Mouse (Mus musculus) macrophage (primary cell): ENCODE measurements around the gene Serpinb7. TPM values are rescaled to one million over a fixed set of nuclear protein-coding genes. Genes with fewer than 3 reads are reported as not detected.
A peak's percentile ranks its signal among the peaks of the same experiment; 100 is the strongest.

Experiments
- H3K27ac ChIP-seq: fragments of 350-480 bp; formaldehyde crosslinking; 2 replicates; pipeline ENCODE4 v1.9.0; 2021
- H3K36me3 ChIP-seq: fragments of 350-480 bp; formaldehyde crosslinking; 2 replicates; pipeline ENCODE4 v1.9.0; 2021; ENCODE audit errors: inconsistent target
- H3K4me3 ChIP-seq: fragments of 350-480 bp; formaldehyde crosslinking; 2 replicates; pipeline ENCODE4 v1.9.0; 2021; ENCODE audit errors: inconsistent target
- H3K79me2 ChIP-seq: fragments of 350-480 bp; formaldehyde crosslinking; 2 replicates; pipeline ENCODE4 v1.9.0; 2021; ENCODE audit errors: inconsistent target
- WGBS: methylation state at CpG from one replicate; pipeline ENCODE4 v1.1.7; 2026; ENCODE audit warnings: inconsistent platforms; ENCODE audit not compliant: missing documents; 5-methylcytosine and 5-hydroxymethylcytosine counted together
- polyA plus RNA-seq: library from polyadenylated mRNA; stranded (reverse); fragments of 250-400 nt; gene quantifications from 3 replicates; pipeline ENCODE4 v1.2.4, GENCODE M21; 2018; ENCODE audit warnings: inconsistent platforms

Serpinb7 gene
- polyA plus RNA-seq, 1 experiment from 2014 or later: not detected

DNA sequence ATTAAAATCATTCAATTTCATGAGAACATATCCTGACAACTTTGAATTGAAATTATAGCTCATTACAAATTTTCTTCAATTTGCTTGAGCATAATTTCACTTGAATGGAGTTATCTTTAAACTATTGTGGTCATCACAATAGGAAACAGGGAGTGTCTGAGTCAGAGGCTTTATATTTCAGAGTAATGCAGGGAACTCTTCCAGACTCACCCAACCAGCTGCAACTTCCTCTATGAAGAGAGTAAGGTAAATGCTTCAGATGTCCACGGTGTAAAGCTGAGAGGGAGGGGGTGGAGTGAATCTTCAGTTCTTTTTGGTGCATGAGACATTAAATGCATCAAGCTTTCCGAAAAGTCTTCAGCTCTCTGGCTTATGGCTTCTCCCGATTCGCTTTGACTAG lies 23.0 kb downstream of the Serpinb7 start:
- Histone ChIP-seq H3K36me3 (no peaks in the 10 kb centered on the region), H3K79me2 (no peaks in the 10 kb centered on the region), H3K27ac (no peak overlapping the region), H3K4me3 (no peak overlapping the region)
- WGBS: 75% methylated on average over 4 of the region's 4 CpGs

- H3K79me2 ChIP-seq: no peaks in the 10 kb centered on the region
- H3K4me3 ChIP-seq: no peak overlapping the region
- H3K36me3 ChIP-seq: no peaks in the 10 kb centered on the region
- H3K27ac ChIP-seq: no peak overlapping the region
These were observed 31.8 kb downstream of the Serpinb7 start for GRCm38 (mm10) chr1:107431253-107431652.

GRCm38 (mm10) chr1:107435528-107435927 lies 36.1 kb downstream of the Serpinb7 start:
- Histone ChIP-seq H3K27ac (no peak overlapping the region), H3K79me2 (no peaks in the 10 kb centered on the region), H3K4me3 (no peak overlapping the region), H3K36me3 (no peaks in the 10 kb centered on the region)
- 76% methylated on average over 2 of the region's 2 CpGs for WGBS

DNA sequence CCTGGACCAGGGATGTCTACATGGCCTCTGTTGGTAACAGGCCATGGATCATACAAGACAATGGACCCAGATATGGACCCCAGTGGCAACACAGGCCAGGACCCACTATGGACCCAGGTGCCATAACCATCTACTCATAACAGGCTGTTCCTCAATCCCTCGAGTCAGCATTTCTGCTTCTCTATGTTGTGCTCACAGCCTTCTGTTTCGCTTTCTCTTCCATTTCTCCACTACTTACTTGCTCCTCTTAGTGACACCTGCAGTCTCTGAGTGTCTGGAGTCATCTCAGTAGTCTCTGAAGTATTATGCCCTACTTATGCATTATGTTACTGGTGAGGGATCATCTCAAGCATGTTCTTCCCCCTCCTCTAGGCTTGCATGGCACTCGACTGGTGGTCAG lies 40.0 kb downstream of the Serpinb7 start:
- Histone ChIP-seq H3K36me3 (no peaks in the 10 kb centered on the region), H3K79me2 (no peaks in the 10 kb centered on the region), H3K4me3 (no peak overlapping the region), H3K27ac (no peak overlapping the region)
- WGBS: 87% methylated on average over 3 of the region's 3 CpGs

DNA sequence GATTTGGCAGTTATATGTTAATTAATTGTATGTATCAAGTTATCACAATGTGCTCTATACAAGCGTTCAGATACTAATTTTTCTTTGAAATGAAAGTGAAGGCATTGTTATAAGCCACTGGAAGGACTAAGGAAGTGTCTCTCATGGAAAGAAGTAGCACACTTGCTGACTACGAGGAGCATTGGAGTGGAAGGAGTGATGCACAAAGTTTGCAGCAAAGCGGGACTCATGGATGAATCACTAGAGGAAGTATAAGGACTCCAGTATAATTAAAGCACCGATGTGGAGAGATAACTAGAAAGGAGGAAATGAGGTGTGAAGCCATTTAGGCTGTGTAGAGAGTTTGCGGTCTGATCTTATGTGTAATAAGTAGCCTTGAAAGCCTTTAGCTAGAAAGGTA lies 45.9 kb downstream of the Serpinb7 start:
- H3K4me3 ChIP-seq: no peak overlapping the region
- no peaks in the 10 kb centered on the region for H3K36me3 ChIP-seq
- no peaks in the 10 kb centered on the region for H3K79me2 ChIP-seq
- no peak overlapping the region for H3K27ac ChIP-seq
- WGBS: 67% methylated on average over 5 of the region's 5 CpGs

GRCm38 (mm10) chr1:107447228-107447931 lies 47.9 kb downstream of the Serpinb7 start:
- 17% methylated on average over 3 of the region's 3 CpGs for WGBS
- H3K27ac ChIP-seq: no peak overlapping the region
- no peaks in the 10 kb centered on the region for H3K36me3 ChIP-seq
- no peak overlapping the region for H3K4me3 ChIP-seq
- no peaks in the 10 kb centered on the region for H3K79me2 ChIP-seq

DNA sequence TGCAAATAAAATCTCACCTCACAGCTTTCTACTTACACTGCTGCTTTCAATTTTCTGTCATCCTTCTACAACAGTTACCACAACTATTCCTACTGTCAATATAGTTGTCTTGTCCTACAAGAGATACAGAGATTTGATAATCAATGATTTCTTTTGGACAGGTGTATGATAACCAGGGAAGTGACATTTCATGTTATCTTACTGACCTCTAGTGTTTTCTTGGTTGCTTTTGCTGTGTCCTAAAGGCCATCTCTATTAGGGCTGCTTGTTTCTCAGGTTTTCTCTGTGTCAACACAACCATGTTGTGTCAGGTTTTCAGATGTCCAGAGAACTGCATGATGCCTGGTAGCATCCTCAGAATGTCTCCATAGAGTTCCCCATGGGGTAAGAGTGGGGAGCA lies 80.5 kb downstream of the Serpinb7 start:
- no peaks in the 10 kb centered on the region for H3K36me3 ChIP-seq
- no peaks in the 10 kb centered on the region for H3K79me2 ChIP-seq
- no peak overlapping the region for H3K27ac ChIP-seq
- no peak overlapping the region for H3K4me3 ChIP-seq

DNA sequence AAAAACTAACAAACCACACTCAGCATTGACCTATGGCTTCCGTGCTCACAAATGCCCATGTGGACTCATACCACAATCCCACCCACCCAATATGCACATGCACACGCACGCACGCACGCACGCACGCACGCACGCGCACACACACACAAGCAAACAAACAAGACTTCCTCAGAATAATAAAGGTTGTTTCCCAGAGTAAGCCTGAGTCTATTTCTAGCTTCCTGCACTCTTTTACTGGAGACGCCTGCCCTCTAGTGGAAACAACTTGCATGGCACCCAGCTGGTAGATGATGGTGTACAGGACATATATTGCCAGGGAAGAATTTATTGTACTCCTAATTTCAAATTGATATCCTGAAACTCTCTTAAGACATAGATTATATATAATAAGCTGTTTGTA lies 82.0 kb downstream of the Serpinb7 start:
- Histone ChIP-seq H3K27ac (no peak overlapping the region), H3K79me2 (no peaks in the 10 kb centered on the region), H3K4me3 (no peak overlapping the region), H3K36me3 (no peaks in the 10 kb centered on the region)
- WGBS: 13% methylated on average over 11 of the region's 11 CpGs

DNA sequence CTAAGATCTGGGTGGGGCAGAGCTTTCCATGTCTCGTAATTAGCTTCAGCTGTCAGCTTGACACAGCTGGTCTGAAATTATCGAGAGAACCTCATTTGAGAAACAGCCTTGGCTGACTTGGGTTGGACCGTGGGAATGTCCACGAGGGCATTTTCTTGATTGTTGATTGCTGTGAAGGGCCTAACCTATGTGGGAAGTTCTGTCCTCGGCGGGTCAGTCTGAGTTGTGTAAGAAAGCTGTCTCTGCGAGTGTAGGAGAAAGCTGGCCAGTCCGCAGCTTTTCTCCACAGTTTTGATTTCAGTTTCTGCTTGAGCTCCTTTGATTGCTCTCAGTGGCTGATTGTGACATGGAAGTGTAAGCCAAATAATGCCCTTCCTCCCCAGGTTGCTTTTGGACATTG lies 90.1 kb downstream of the Serpinb7 start:
- 65% methylated on average over 8 of the region's 8 CpGs for whole genome bisulfite sequencing
- Histone ChIP-seq H3K36me3 (no peaks in the 10 kb centered on the region), H3K79me2 (no peaks in the 10 kb centered on the region), H3K27ac (no peak overlapping the region), H3K4me3 (no peak overlapping the region)

GRCm38 (mm10) chr1:107496789-107497188 lies 97.3 kb downstream of the Serpinb7 start:
- H3K4me3 ChIP-seq: no peak overlapping the region
- WGBS: 0% methylated on average over 2 of the region's 2 CpGs
- no peaks in the 10 kb centered on the region for H3K79me2 ChIP-seq
- H3K36me3 ChIP-seq: no peaks in the 10 kb centered on the region
- peak overlapping the region; percentile 79 for H3K27ac ChIP-seq

- Histone ChIP-seq H3K36me3 (no peaks in the 10 kb centered on the region), H3K27ac (peak overlapping the region; percentile 34; the same call in 1 of the 2 replicates), H3K79me2 (no peaks in the 10 kb centered on the region), H3K4me3 (no peak overlapping the region)
These were observed 102.6 kb downstream of the Serpinb7 start for GRCm38 (mm10) chr1:107502025-107502424.

Other genes starting within 250 kb of the Serpinb7 start
- gene Serpinb3b, start 121.3 kb upstream of the Serpinb7 start, polyA plus RNA-seq: not detected in 3 replicates
- gene Serpinb3c, start 121.3 kb upstream of the Serpinb7 start, polyA plus RNA-seq: not detected in 3 replicates
- gene Serpinb11, start 38.5 kb upstream of the Serpinb7 start, polyA plus RNA-seq: not detected in 3 replicates
- gene Serpinb2, start 111.8 kb downstream of the Serpinb7 start, polyA plus RNA-seq: 0.36 to 0.87 TPM in 2 of 3 replicates, not detected in the other
- 15.5 to 24.3 TPM (median 23.1 TPM) in 3 replicates for gene Serpinb8, start 190.4 kb downstream of the Serpinb7 start, polyA plus RNA-seq